Mouse (Mus musculus): ENCODE measurements around the gene Cox15. TPM values are rescaled to one million over a fixed set of nuclear protein-coding genes. Genes with fewer than 3 reads are reported as not detected.

Cox15 gene
- polyA plus RNA-seq (2015; fragmentation: Nextera tagmentation; extraction: Ambion mirVana), result 12.0 and 12.7 TPM in 2 replicates

- peak; percentile 94 for ATAC-seq
- Histone ChIP-seq H3K27me3 (no peaks in the 10 kb centered on the region), H3K9ac (replicated peaks) (peak within 1 kb of the TSS; percentile 78), H3K27ac (peak within 1 kb of the TSS; percentile 96), H3K36me3 (peaks cover 19% of the 10 kb centered on the region), H3K9me3 (no peaks in the 10 kb centered on the region), H3K4me1 (replicated peaks) (peaks cover 18% of the 10 kb centered on the region), H3K4me3 (replicated peaks) (peak within 1 kb of the TSS; percentile 70), H3K4me2 (replicated peaks) (peak within 1 kb of the TSS; percentile 63)
- WGBS, result under 1% methylated on average over 59 of the region's 62 CpGs
Measured at GRCm38 (mm10) chr19:43752489-43753225, at the start of gene Cox15, which contains the start of gene Cutc. Gene Cox15, minus strand, starts transcription at chr19:43753000. Gene Cutc, plus strand, starts transcription at chr19:43752996.

GRCm38 (mm10) chr19:43801427-43802051, 48.7 kb upstream of the Cox15 start:
- 81% methylated on average over 9 of the region's 9 CpGs for WGBS

GRCm38 (mm10) chr19:43797216-43797615, 44.4 kb upstream of the Cox15 start:
- Histone ChIP-seq H3K27me3 (no peaks in the 10 kb centered on the region), H3K4me1 (replicated peaks) (no peaks in the 10 kb centered on the region), H3K4me3 (replicated peaks) (no peak overlapping the region), H3K27ac (no peak overlapping the region), H3K36me3 (no peaks in the 10 kb centered on the region), H3K9ac (replicated peaks) (no peak overlapping the region), H3K4me2 (replicated peaks) (no peak overlapping the region), H3K9me3 (no peaks in the 10 kb centered on the region)
- WGBS, result 80% methylated on average over 5 of the region's 5 CpGs
- ATAC-seq, result no peak

More at GRCm38 (mm10) chr19:43801427-43802051, 48.7 kb upstream of the Cox15 start:
- Histone ChIP-seq H3K4me3 (replicated peaks) (no peak overlapping the region), H3K9me3 (no peaks in the 10 kb centered on the region), H3K27me3 (no peaks in the 10 kb centered on the region), H3K4me1 (replicated peaks) (no peaks in the 10 kb centered on the region), H3K36me3 (no peaks in the 10 kb centered on the region), H3K9ac (replicated peaks) (no peak overlapping the region), H3K27ac (no peak overlapping the region), H3K4me2 (replicated peaks) (no peak overlapping the region)
- ATAC-seq, result no peak

GRCm38 (mm10) chr19:43795511-43795910, 42.7 kb upstream of the Cox15 start:
- Histone ChIP-seq H3K36me3 (no peaks in the 10 kb centered on the region), H3K27ac (no peak overlapping the region)

GRCm38 (mm10) chr19:43793951-43794350, 41.2 kb upstream of the Cox15 start:
- Histone ChIP-seq H3K27ac (no peak overlapping the region), H3K9me3 (no peaks in the 10 kb centered on the region), H3K4me3 (replicated peaks) (no peak overlapping the region), H3K27me3 (no peaks in the 10 kb centered on the region), H3K9ac (replicated peaks) (no peak overlapping the region), H3K36me3 (no peaks in the 10 kb centered on the region), H3K4me1 (replicated peaks) (no peaks in the 10 kb centered on the region), H3K4me2 (replicated peaks) (no peak overlapping the region)
- WGBS, result 89% methylated on average over 1 of the region's 1 CpGs
- ATAC-seq, result no peak

More at GRCm38 (mm10) chr19:43795511-43795910, 42.7 kb upstream of the Cox15 start:
- no peak for ATAC-seq
- WGBS, result 89% methylated on average over 8 of the region's 8 CpGs
- H3K9me3 ChIP-seq, result no peaks in the 10 kb centered on the region
- no peak overlapping the region for H3K4me3 ChIP-seq (replicated peaks)
- H3K4me1 ChIP-seq (replicated peaks), result no peaks in the 10 kb centered on the region
- no peaks in the 10 kb centered on the region for H3K27me3 ChIP-seq
- H3K9ac ChIP-seq (replicated peaks), result no peak overlapping the region
- H3K4me2 ChIP-seq (replicated peaks), result no peak overlapping the region

GRCm38 (mm10) chr19:43792537-43792936, 39.7 kb upstream of the Cox15 start:
- Histone ChIP-seq H3K4me1 (replicated peaks) (no peaks in the 10 kb centered on the region), H3K9ac (replicated peaks) (no peak overlapping the region), H3K4me2 (replicated peaks) (no peak overlapping the region), H3K9me3 (no peaks in the 10 kb centered on the region), H3K27ac (no peak overlapping the region), H3K36me3 (no peaks in the 10 kb centered on the region), H3K27me3 (no peaks in the 10 kb centered on the region), H3K4me3 (replicated peaks) (no peak overlapping the region)
- WGBS, result 78% methylated on average over 4 of the region's 4 CpGs
- ATAC-seq, result no peak

GRCm38 (mm10) chr19:43789817-43790216, 37.0 kb upstream of the Cox15 start:
- H3K27ac ChIP-seq, result no peak overlapping the region
- H3K4me1 ChIP-seq (replicated peaks), result no peaks in the 10 kb centered on the region
- H3K4me3 ChIP-seq (replicated peaks), result no peak overlapping the region
- 95% methylated on average over 7 of the region's 7 CpGs for WGBS
- no peak overlapping the region for H3K9ac ChIP-seq (replicated peaks)
- no peak for ATAC-seq
- no peak overlapping the region for H3K4me2 ChIP-seq (replicated peaks)
- H3K36me3 ChIP-seq, result no peaks in the 10 kb centered on the region
- no peaks in the 10 kb centered on the region for H3K27me3 ChIP-seq
- H3K9me3 ChIP-seq, result no peaks in the 10 kb centered on the region

- no peak for ATAC-seq
- no peaks in the 10 kb centered on the region for H3K9me3 ChIP-seq
- WGBS, result 84% methylated on average over 13 of the region's 13 CpGs
- H3K36me3 ChIP-seq, result no peaks in the 10 kb centered on the region
- no peak overlapping the region for H3K4me2 ChIP-seq (replicated peaks)
- H3K27me3 ChIP-seq, result no peaks in the 10 kb centered on the region
- H3K4me1 ChIP-seq (replicated peaks), result no peaks in the 10 kb centered on the region
- H3K9ac ChIP-seq (replicated peaks), result no peak overlapping the region
- no peak overlapping the region for H3K27ac ChIP-seq
- no peak overlapping the region for H3K4me3 ChIP-seq (replicated peaks)
Measured at GRCm38 (mm10) chr19:43786249-43787026, 33.6 kb upstream of the Cox15 start.

- H3K4me2 ChIP-seq (replicated peaks), result no peak overlapping the region
- no peaks in the 10 kb centered on the region for H3K27me3 ChIP-seq
- H3K4me3 ChIP-seq (replicated peaks), result no peak overlapping the region
- H3K9me3 ChIP-seq, result no peaks in the 10 kb centered on the region
- H3K27ac ChIP-seq, result no peak overlapping the region
- no peak for ATAC-seq
- H3K9ac ChIP-seq (replicated peaks), result no peak overlapping the region
- H3K4me1 ChIP-seq (replicated peaks), result no peaks in the 10 kb centered on the region
- 81% methylated on average over 8 of the region's 8 CpGs for WGBS
- H3K36me3 ChIP-seq, result no peaks in the 10 kb centered on the region
Measured at GRCm38 (mm10) chr19:43784761-43785160, 32.0 kb upstream of the Cox15 start.

- H3K4me1 ChIP-seq (replicated peaks), result no peaks in the 10 kb centered on the region
- no peak for ATAC-seq
- no peak within 1 kb of the TSS for H3K4me2 ChIP-seq (replicated peaks)
- WGBS, result 87% methylated on average over 3 of the region's 3 CpGs
- H3K27ac ChIP-seq, result no peak within 1 kb of the TSS
- no peaks in the 10 kb centered on the region for H3K36me3 ChIP-seq
- no peak within 1 kb of the TSS for H3K9ac ChIP-seq (replicated peaks)
- H3K27me3 ChIP-seq, result no peaks in the 10 kb centered on the region
- no peak within 1 kb of the TSS for H3K4me3 ChIP-seq (replicated peaks)
- no peaks in the 10 kb centered on the region for H3K9me3 ChIP-seq
Measured at GRCm38 (mm10) chr19:43781980-43782379, 29.2 kb upstream of the Cox15 start, which contains the start of gene Abcc2. Gene Abcc2, plus strand, starts transcription at chr19:43782192.

GRCm38 (mm10) chr19:43780391-43780790, 27.6 kb upstream of the Cox15 start:
- Histone ChIP-seq H3K27me3 (no peaks in the 10 kb centered on the region), H3K4me2 (replicated peaks) (no peak overlapping the region), H3K4me3 (replicated peaks) (no peak overlapping the region), H3K36me3 (no peaks in the 10 kb centered on the region), H3K9ac (replicated peaks) (no peak overlapping the region), H3K4me1 (replicated peaks) (no peaks in the 10 kb centered on the region), H3K9me3 (no peaks in the 10 kb centered on the region), H3K27ac (no peak overlapping the region)
- 95% methylated on average over 5 of the region's 5 CpGs for WGBS
- no peak for ATAC-seq

- H3K9me3 ChIP-seq, result no peaks in the 10 kb centered on the region
- H3K27me3 ChIP-seq, result no peaks in the 10 kb centered on the region
- no peak for ATAC-seq
- WGBS, result 76% methylated on average over 2 of the region's 2 CpGs
- H3K4me2 ChIP-seq (replicated peaks), result no peak overlapping the region
- no peak overlapping the region for H3K4me3 ChIP-seq (replicated peaks)
- H3K9ac ChIP-seq (replicated peaks), result no peak overlapping the region
- no peaks in the 10 kb centered on the region for H3K4me1 ChIP-seq (replicated peaks)
- H3K27ac ChIP-seq, result no peak overlapping the region
- no peaks in the 10 kb centered on the region for H3K36me3 ChIP-seq
Measured at GRCm38 (mm10) chr19:43777308-43777707, 24.5 kb upstream of the Cox15 start.

All from midbrain, embryonic 13.5 days (tissue).